Mouse (Mus musculus): ENCODE results near the gene Prl8a6. TPM values are rescaled to one million over a fixed set of nuclear protein-coding genes. Genes with fewer than 3 reads are reported as not detected.

Gene Prl8a6
- not detected in 2 replicates for polyA plus RNA-seq (2015; fragmentation: Nextera tagmentation; extraction: Ambion mirVana)

- ATAC-seq (replicated peaks; ENCODE audit: low FRiP score), result no peak
- no peaks in the 10 kb centered on the region for H3K4me1 ChIP-seq
- no peak within 1 kb of the TSS for H3K9ac ChIP-seq
- H3K9me3 ChIP-seq (replicated peaks), result no peaks in the 10 kb centered on the region
- H3K4me3 ChIP-seq (replicated peaks), result no peak within 1 kb of the TSS
- WGBS, result 78% methylated on average over 3 of the region's 3 CpGs
- no peak within 1 kb of the TSS for H3K27ac ChIP-seq
- no peaks in the 10 kb centered on the region for H3K27me3 ChIP-seq
- no peak within 1 kb of the TSS for H3K4me2 ChIP-seq
- no peaks in the 10 kb centered on the region for H3K36me3 ChIP-seq
Measured at GRCm38 (mm10) chr13:27438588-27438987, at the start of gene Prl8a6. Gene Prl8a6 (minus strand): TSS chr13:27438688.

- no peak overlapping the region for H3K27ac ChIP-seq
- no peaks in the 10 kb centered on the region for H3K36me3 ChIP-seq
- no peaks in the 10 kb centered on the region for H3K9me3 ChIP-seq (replicated peaks)
- H3K4me3 ChIP-seq (replicated peaks), result no peak overlapping the region
- H3K27me3 ChIP-seq, result no peaks in the 10 kb centered on the region
- H3K4me1 ChIP-seq, result no peaks in the 10 kb centered on the region
- WGBS, result 82% methylated on average over 1 of the region's 1 CpGs
- no peak overlapping the region for H3K9ac ChIP-seq
- H3K4me2 ChIP-seq, result no peak overlapping the region
- ATAC-seq (replicated peaks; ENCODE audit: low FRiP score), result no peak
Measured at GRCm38 (mm10) chr13:27433159-27433558, 5.3 kb downstream of the Prl8a6 start.

DNA sequence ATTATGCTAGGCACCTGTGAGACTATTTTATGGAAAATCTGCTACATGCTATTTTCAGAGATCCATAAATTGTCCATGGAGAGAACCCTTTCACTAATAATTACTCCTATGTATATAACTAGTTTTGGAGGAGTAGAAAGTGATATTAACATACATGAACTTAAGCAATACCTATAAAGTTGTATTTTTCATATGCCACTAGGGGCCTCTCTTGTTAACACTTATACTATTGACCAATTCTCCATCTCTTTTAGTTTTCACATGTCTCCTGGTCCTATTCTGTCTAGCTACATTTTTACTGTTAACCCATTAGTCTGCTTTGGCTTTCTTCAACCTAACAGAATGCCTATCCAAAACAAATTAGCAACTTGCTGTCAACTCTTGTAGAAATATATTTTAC is 24.8 kb downstream of the Prl8a6 start:
- Histone ChIP-seq H3K27me3 (no peaks in the 10 kb centered on the region), H3K4me1 (no peaks in the 10 kb centered on the region), H3K27ac (no peak overlapping the region), H3K4me2 (no peak overlapping the region), H3K9me3 (replicated peaks) (no peaks in the 10 kb centered on the region), H3K36me3 (no peaks in the 10 kb centered on the region), H3K9ac (no peak overlapping the region), H3K4me3 (replicated peaks) (no peak overlapping the region)
- no peak for ATAC-seq (replicated peaks; ENCODE audit: low FRiP score)

- Histone ChIP-seq H3K4me1 (no peaks in the 10 kb centered on the region), H3K36me3 (no peaks in the 10 kb centered on the region), H3K4me3 (replicated peaks) (no peak overlapping the region), H3K9me3 (replicated peaks) (no peaks in the 10 kb centered on the region), H3K4me2 (no peak overlapping the region), H3K9ac (no peak overlapping the region), H3K27ac (no peak overlapping the region), H3K27me3 (no peaks in the 10 kb centered on the region)
- 89% methylated on average over 7 of the region's 7 CpGs for WGBS
- no peak for ATAC-seq (replicated peaks; ENCODE audit: low FRiP score)
Measured at GRCm38 (mm10) chr13:27399061-27399724, 39.3 kb downstream of the Prl8a6 start.

- WGBS, result 73% methylated on average over 6 of the region's 6 CpGs
- H3K4me2 ChIP-seq, result no peak within 1 kb of the TSS
- no peaks in the 10 kb centered on the region for H3K27me3 ChIP-seq
- ATAC-seq (replicated peaks; ENCODE audit: low FRiP score), result no peak
- no peaks in the 10 kb centered on the region for H3K36me3 ChIP-seq
- H3K4me3 ChIP-seq (replicated peaks), result no peak within 1 kb of the TSS
- no peaks in the 10 kb centered on the region for H3K9me3 ChIP-seq (replicated peaks)
- H3K4me1 ChIP-seq, result no peaks in the 10 kb centered on the region
- H3K9ac ChIP-seq, result no peak within 1 kb of the TSS
- no peak within 1 kb of the TSS for H3K27ac ChIP-seq
Measured at GRCm38 (mm10) chr13:27390746-27391145, 47.7 kb downstream of the Prl8a6 start, which contains the start of gene Prl2b1. Gene Prl2b1 (minus strand): TSS chr13:27390846.

Other genes starting within 250 kb of the Prl8a6 start
- not detected in 2 replicates for gene Prl3c1, start 242.0 kb downstream of the Prl8a6 start, polyA plus RNA-seq (2015; fragmentation: Nextera tagmentation; extraction: Ambion mirVana)
- 0.32 TPM in 1 of 2 replicates, not detected in the other for gene Prl3b1, start 196.8 kb downstream of the Prl8a6 start, polyA plus RNA-seq (2015; fragmentation: Nextera tagmentation; extraction: Ambion mirVana)
- gene Prl3a1, start 179.3 kb downstream of the Prl8a6 start, polyA plus RNA-seq (2015; fragmentation: Nextera tagmentation; extraction: Ambion mirVana), result not detected in 2 replicates
- not detected in 2 replicates for gene Prl6a1, start 126.1 kb downstream of the Prl8a6 start, polyA plus RNA-seq (2015; fragmentation: Nextera tagmentation; extraction: Ambion mirVana)
- gene Prl8a2, start 93.0 kb downstream of the Prl8a6 start, polyA plus RNA-seq (2015; fragmentation: Nextera tagmentation; extraction: Ambion mirVana), result not detected in 2 replicates
- not detected in 2 replicates for gene Prl2b1, start 47.8 kb downstream of the Prl8a6 start, polyA plus RNA-seq (2015; fragmentation: Nextera tagmentation; extraction: Ambion mirVana)
- gene Prl8a8, start 74.5 kb upstream of the Prl8a6 start, polyA plus RNA-seq (2015; fragmentation: Nextera tagmentation; extraction: Ambion mirVana), result not detected in 2 replicates
- gene Prl8a9, start 125.9 kb upstream of the Prl8a6 start, polyA plus RNA-seq (2015; fragmentation: Nextera tagmentation; extraction: Ambion mirVana), result not detected in 2 replicates
- not detected in 2 replicates for gene Prl8a1, start 143.5 kb upstream of the Prl8a6 start, polyA plus RNA-seq (2015; fragmentation: Nextera tagmentation; extraction: Ambion mirVana)
- gene Prl7b1, start 171.9 kb upstream of the Prl8a6 start, polyA plus RNA-seq (2015; fragmentation: Nextera tagmentation; extraction: Ambion mirVana), result not detected in 2 replicates
- not detected in 2 replicates for gene Prl7a1, start 203.8 kb upstream of the Prl8a6 start, polyA plus RNA-seq (2015; fragmentation: Nextera tagmentation; extraction: Ambion mirVana)
- gene Prl7a2, start 229.3 kb upstream of the Prl8a6 start, polyA plus RNA-seq (2015; fragmentation: Nextera tagmentation; extraction: Ambion mirVana), result not detected in 2 replicates

All from kidney, embryonic 15.5 days (tissue).